Mouse (Mus musculus): Measurements from ENCODE around the gene Mrs2.

Mrs2 gene

DNA sequence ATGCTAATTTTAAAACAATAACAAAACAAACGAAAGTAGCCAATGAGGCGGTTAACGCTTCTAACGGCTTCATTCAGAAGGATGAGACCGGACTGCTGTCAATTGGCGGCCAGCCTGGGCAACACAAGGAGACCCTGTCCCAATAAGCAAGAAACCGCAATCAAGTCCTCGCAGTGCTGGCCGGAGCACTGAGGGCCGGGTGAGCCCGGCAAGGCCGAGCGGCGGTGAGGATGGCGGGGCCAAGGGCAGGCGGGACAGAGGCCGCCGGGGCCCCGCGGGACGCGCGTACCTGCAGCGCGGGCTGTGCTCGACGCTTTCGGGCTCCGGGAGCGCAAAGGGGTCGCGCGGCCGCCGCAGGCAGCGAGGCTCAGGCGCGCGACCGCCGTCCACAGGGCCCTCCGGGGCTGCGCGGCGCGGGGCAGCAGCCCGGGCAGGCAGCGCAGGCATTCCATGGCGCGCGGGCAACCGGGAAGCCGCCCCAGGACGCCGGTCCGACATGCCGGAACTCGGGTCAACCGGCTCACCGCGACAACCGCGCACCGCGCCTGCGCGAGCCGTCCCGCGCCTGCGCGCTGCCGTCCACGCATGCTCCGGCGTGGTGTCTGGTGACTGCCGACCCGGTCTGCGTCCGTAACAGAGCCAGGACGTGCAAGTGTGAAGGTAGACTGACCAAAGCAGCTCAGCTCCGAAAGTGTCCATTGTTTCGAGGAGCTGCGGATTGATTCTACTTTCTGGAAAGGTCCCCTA lies at the start of gene Mrs2:
Gene Mrs2, minus strand, starts transcription at position 587 of the 747 bp plus-strand sequence.
- peak; percentile 87 for DNase-seq (ENCODE audit: low spot score)

DNA sequence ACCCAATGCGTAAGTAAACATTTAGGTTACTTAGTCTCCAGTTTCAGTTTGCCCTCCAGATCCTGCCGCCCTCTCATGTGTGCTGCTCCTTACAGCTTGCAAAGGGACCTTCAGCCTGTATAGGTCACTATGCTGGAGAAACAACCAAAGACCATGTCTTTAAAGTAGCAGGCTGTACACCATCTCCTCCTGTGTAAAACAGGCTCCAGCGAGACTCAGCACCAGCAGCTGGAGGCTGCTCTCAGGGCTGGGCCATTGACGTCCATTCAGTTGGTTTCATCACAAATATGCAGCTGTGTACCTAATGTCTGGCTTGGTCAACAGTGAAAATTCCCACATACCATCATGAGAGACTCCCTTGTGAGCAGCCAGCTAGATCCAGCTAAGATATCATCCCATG lies 49.6 kb upstream of the Mrs2 start:
- DNase-seq (ENCODE audit: low spot score): no peak

DNA sequence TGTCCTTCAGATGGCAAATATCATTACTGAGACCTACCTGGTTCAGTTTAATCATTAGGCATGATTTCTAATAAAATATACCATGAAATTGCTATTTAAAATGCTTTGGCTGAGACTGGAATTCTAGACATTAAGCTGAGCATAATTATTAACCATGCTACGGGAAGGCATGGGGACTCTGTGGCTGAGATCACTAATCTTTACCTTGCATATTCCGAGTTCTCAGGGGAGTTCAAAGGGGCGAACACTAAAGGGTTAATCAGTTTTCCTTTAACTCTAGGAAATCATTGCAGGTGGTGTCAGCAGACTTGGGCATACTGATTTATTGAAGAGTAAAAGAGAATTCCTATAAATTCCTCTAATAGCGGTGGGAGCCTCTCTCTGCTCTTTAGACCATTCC lies 47.0 kb upstream of the Mrs2 start:
- no peak for DNase-seq (ENCODE audit: low spot score)

DNA sequence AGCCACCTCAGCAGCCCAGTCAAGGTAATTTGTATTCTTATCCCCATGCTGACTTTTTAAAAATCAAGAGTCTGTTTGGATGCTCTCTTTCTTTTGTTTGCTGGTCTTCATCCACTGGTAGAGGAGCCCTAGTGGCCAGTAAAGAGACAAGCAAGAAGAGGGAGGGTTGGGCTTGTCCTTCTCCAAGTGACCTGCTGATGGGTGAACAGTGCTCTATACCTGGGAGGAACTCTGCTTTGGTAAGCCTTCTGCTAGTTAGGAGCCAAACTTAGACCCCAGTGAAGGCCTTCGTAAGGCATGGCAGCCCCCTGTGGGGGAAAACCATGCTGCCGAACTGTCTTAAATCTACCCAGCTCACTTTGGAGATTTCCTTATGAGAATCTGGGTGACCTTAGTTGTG lies 46.5 kb upstream of the Mrs2 start:
- DNase-seq (ENCODE audit: low spot score): no peak

DNA sequence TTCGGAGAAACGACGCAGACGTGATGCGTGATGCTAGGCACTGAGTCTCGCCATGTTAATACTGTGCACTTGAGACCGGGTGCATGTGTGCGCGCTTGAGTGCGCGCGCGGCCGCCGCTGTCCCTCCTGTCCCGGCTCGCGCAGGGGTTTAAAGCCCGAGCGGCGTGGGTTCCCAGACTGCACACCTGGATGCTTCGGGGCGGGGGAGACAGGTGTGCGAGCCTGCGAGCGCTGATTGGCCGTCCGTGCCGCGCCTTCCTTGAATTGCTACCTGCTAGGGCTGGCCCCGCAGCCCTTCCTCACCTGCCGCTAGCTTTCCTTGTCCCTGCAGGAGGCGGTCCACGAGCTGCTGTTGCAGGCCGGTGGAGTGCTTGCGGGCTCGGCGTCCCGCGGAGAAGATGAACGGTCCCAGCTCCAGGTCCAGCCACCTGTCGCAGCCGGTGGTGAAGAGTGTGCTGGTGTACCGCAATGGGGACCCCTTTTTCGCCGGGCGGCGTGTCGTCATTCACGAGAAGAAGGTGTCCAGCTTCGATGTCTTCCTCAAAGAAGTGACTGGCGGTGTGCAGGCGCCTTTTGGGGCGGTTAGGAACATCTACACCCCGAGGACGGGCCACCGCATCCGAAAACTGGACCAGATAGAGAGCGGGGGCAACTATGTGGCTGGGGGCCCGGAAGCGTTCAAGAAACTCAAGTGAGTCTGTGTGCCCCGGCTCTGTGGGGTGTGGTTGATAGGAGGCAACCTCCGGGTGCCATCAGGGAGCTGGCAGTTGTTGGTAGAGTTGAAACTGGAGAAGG lies 35.9 kb upstream of the Mrs2 start, which contains the start of gene Dcdc2a:
Gene Dcdc2a, plus strand, starts transcription at position 132 of the 795 bp plus-strand sequence.
- DNase-seq (ENCODE audit: low spot score): peak; percentile 8

DNA sequence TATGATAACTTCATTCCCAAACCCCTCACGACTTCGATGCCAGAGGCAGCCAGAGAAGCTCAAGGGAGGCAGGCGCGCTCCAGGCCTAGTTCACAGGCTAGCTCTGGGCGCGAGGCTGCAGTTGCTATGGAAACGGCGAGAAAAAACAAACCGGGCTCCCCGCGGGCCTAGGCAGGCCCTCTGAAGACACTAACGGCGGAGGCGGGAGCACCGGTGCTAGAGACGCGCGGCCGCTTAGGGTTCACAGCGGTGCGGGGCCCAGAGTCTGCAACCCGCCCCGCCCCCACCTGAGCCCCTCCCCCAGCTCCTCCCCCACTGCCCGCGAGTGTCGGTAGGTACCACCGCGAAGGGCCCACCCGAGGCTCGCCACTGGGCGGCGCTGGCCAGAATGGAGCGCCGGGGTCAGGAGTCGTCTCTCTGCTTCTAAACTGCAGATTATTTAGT lies 35.0 kb upstream of the Mrs2 start:
- peak; percentile 18 for DNase-seq (ENCODE audit: low spot score)

DNA sequence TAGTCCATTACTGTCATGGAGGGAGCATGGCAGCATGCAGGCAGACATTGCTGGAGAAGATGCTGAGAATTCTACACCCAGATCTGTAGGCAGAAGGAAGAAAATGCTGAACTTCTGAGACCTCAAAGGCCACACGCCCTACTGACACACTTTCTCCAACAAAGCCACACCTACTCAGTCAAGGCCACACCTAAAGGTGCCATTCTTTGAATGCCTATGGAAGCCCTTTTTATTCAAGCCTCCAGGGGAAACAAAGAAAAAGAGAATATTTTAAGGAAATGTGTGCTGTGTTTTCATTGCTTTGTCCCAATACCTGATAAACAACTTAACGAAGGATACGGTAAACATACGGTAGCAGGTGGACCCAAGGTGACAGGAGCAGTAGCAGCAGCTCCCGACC lies 32.5 kb upstream of the Mrs2 start:
- no peak for DNase-seq (ENCODE audit: low spot score)

DNA sequence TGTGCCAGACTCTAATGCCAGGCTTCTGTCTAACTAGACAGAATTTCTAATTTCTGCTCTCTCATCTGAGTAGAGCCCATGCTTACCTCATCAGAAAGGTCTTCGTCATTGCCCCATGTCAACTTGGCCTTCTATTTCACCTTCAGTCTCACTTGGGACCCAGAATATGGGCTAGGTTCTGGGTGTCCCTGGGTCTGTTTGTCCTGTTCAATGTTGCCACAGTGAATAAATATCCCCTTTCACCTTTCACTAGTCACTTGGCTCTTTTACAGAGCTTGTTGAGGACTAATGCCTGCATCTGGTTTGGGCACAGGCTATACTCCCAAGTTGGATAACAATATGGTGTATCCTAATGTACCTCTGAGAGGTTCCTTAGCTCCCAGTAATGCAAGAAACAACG lies 19.3 kb upstream of the Mrs2 start:
- DNase-seq (ENCODE audit: low spot score): no peak

DNA sequence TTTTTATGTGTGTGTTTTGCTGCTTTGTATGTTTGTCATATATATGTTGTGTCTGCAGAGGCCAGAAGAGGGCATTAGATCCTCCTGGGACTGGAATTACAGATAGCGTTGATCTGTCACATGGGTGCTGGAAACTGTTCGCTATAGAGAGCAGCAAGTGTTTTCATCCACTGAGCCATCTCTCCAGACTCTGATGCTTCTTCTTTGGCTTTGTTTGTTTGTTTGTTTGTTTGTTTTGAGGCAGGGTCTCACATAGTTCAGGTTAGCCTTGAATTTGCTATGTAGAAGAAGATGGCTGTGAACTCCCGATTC lies 6.9 kb upstream of the Mrs2 start:
- no peak for DNase-seq (ENCODE audit: low spot score)

DNA sequence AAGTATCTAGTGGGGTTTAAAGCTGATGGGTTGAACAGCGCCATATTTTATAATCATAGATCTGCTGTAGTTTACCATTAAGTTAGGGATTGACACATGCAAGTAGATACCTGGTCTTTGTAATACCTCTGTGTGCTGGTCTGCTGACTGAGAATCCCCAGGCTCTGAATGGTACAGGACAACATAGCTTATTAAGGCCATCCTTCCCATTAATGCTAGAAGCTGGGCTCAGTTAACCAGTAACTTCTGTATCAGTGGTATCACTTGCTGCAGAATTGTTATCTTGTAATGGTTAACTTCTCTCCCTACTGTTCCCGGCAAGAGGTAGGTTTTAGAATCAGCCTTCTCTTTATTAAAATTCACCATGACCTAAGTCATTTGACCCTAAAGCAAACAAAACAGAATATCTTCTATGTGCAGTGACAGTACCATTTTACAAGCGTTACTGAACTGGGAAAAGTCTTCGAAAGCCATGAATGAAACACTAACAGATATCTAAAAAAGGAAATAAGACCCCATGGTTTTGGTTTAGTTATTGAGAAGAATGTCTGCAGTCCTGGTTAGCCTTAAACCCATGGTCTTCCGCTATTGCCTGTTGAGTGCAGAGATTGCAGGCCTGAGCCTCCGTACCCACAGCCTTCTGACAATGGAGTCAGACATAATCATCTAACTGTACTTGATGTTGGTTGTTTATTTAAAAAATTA lies 6.4 kb upstream of the Mrs2 start:
- DNase-seq (ENCODE audit: low spot score): no peak

DNA sequence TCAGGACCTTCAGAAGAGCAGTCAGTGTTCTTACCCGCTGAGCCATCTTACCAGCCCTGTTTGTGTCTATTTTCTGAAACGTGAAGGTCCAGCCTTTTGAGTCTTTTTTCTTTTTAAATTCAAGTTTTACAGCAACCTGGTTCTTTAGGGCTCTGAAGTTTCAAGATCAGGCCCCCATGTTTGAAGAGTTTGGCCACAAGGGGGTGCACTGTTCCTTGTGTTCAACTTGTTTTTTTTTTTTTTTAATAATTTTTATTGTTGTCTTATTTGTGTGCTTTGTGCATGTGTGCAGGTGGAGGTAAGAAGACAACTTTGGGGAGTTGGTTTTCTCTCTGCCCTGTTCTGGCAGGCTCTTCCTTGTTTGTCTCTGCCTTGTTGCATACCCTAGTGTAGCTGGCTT lies 4.5 kb upstream of the Mrs2 start:
- peak; percentile 40 for DNase-seq (ENCODE audit: low spot score)

DNA sequence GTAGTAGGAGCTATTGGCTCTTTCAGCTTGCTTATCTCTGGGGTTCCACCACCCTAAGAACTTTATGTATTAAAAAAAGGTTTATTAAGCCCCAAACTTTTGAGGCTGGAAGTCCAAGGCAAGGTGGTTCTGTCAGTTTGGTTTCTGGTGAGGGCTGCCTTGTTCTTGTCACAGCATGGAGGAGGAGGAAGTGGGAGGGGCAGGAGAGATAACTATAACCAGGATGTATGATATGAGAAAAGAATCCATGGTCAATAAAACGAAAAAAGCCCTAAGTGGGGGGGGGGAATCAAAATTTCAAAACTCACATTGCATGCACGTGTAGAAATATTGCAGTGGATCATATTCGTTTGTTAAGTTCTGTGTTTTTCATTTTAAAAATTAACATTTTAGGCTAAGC lies 3.0 kb upstream of the Mrs2 start:
- DNase-seq (ENCODE audit: low spot score): no peak

DNA sequence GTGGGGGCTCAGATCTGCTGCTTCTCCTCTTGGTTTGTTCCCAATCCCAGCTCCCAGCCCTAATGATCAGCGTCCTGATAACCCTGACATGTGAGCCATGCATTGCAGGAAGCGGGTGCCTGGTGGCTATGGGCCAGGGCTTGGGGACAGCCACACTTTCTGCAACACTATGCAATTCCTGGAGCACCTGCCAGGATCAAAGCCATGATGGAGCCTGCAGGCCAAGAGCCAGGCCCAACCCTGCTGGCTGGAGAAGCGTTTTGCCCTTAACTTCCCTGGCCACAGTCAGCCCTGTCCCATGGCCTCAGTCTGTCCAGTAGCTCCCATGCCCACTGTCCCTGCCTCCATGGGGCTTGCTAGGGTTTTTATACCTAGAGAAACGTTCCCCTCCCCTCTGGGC lies 2.2 kb upstream of the Mrs2 start:
- DNase-seq (ENCODE audit: low spot score): no peak

DNA sequence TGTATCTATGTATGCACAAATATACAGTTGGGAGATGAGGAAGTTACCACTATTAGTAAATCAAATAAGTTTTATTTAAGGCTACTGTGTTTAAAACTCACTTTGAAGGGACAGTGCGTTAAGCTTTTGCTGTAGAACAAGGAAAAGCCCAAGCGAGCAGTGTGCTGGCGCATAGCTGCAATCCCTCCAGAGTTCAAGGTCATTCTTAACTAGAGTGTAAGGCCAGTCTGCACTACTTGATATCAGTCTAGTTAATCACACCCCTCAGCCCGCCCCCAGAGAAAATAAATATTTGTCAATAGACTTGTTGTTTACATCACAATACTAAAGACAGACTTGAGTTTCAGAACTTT lies 337 bp upstream of the Mrs2 start:
- DNase-seq (ENCODE audit: low spot score): no peak

DNA sequence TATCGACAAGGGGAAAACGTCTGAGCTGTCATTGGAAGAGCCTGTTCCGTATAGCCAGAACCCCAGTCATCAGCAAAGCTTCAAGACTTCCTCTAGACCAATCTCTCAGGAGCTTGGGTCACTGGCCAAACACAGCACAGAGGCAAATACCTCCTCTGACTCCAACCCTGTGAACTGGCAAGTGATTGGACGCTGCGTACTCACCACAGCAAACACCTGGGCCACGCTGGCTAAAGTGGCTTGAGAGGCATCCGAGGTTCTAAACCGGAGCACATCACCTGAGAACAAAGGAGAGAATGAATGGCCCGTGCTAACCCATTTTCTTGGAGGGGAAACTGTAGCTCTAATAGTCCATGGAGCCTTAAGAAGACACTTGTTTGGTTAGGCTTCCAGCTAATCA lies 1.9 kb downstream of the Mrs2 start:
- DNase-seq (ENCODE audit: low spot score): no peak

DNA sequence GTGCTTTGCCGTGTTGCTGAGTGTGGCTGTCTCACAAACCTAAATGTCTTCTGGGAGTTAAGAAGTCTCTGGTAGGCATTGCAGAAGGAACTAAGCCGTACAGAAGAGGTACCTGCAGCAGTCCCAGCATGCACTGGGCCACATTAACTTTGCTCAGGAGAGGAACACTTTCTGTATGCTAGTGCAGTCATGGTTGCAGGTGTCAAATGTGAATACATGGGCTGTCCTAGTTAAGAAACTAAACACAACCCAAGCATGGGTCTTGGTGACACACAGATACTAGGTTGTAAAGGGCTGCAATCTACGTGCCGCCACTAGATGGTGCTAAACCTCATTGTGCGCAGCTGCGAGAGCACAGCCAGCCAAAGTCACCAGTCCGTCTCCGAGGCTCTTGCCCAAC lies 13.1 kb downstream of the Mrs2 start:
- DNase-seq (ENCODE audit: low spot score): peak; percentile 41

DNA sequence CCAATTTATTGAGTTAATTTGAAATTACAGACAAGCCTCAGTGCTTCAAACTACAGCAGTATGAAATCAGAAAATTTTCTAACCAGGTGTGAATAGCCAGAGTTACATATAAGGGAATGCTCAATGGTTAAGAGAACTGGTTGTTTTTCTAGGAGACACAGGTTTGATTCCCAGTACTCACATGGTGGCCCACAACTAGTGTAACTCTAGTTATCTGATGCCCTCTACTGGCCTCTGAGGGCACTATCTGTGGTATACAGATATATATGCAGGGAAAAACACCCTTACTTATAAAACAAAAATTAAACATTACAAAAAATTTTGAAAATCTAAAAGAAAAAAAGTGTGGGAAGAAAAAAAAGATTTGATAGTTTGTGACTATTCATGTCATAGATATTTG lies 17.2 kb downstream of the Mrs2 start:
- no peak for DNase-seq (ENCODE audit: low spot score)

DNA sequence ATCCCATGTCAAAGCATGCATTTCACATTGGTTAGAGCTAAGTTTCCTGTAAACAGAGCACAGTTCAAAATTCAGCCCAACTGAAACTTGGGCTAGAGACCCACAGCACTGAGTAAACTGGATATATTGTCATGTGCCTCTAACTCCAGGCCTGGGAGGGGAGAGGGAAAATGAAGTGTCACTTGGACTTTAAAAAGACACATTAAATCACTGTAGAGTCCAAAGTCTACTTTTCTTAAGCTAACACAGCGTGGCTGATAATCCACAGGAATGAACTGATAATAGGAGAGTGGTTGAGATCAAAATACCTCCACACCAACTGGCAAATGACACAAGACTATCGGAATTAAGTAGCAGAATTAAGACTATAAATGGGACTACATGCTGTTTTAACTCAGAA lies 20.6 kb downstream of the Mrs2 start:
- DNase-seq (ENCODE audit: low spot score): no peak

DNA sequence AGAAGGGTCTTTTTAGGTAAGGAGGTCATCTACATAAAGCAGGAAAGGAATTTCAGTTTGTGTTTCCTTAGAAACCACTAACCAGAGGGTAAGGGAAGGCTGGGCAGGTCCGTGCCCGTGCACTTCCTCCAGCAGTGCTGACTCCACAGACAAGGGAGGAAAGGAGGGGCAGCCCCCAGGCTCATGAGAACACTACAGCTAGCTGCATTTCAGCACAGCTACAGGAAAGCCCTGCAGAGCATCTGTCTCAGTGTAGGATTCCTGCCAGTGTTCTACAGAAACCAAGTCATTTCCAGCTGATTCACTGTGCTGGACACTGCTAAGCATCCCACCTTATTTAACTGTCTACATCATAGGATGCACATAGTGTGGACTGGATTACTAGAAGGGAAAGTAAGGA lies 27.0 kb downstream of the Mrs2 start:
- DNase-seq (ENCODE audit: low spot score): peak; percentile 13

DNA sequence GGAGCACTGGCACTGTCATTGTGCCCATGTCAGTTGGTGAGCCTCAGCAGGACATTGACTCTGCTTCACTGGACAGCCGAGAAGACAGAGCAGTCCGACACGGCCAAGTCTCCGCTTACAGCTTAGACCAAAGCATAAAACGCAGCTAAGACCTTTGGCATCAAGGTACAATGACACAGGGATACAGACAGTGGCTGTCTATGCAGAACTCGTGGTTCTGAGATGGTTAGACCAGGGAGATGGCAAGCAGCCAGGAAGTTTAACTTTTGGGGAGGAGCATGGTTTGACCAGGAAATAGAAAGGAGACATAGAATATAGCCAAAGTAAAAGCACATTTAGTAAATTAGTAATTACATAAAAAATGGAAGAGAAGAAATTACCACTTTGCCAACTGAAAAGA lies 31.2 kb downstream of the Mrs2 start:
- peak; percentile 18 for DNase-seq (ENCODE audit: low spot score)

DNA sequence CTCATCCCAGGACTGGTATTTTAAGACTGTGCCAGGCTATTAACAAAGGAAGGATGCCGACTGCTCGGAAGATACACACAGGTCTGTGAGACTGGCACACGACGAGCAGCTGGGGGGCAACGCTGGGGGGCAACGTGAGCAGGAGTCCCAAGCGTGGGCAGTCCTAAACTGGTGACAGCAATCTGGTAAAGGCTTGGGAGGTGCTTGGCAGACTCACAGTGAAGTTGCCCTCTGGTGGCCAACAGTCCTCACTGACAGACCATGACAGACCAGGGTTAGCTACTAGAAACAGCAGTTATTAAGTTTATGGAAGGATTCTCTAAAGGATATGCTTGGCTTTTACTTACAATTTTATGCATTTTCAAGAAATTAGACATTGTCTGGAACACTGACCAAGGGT lies 31.8 kb downstream of the Mrs2 start:
- DNase-seq (ENCODE audit: low spot score): peak; percentile 60

DNA sequence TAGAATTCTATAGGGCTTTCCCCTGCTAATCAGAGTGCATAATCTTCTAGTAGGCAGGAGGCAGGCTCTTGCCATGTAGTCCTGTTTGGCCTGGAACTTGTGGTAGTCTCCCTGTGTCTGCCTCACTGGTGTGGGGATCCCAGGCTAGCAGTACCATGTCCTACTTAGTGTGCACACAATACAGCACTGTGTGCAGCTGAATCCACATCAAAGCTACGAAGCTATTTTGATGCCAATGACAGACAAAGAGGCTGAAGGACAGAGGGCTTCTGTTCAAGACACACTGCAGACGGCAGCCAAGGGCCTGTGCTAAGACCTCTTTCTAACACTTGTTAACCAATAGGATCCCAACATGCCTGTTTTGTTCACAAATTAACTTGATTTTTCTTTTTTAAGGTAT lies 34.7 kb downstream of the Mrs2 start:
- no peak for DNase-seq (ENCODE audit: low spot score)

DNA sequence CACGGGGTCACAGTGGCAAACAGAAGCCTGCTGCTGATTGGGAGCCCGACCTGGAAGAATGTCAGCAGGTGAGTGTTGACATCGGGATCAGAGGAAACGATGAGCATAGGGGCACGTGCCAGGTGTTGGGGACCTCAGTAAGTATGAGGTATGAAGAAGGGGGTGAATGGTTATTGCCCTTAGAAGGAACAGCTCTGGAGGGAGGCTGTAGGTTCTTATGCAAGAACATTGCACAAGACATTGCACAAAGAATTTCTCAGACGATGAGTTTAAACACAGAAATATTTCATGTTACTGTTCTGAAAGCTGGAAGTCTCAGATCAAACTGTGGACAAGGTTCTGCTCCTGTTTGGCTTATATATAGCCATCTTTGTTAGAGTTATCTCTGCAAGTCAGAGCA lies 39.1 kb downstream of the Mrs2 start:
- DNase-seq (ENCODE audit: low spot score): no peak

All from urinary bladder, postnatal 14 days (tissue).